ENCODE assay signal across 9 mouse cellular contexts in genomic region chr11:71758211-71759110, GRCm38 (mm10). TPM values are rescaled to one million over a fixed set of nuclear protein-coding genes. Genes with fewer than 3 reads are reported as not detected.
DNase-seq lines count a peak whose midpoint lies in the region; ATAC-seq lines count a peak whose summit lies in the region.
"Had no signal": no experiment of that assay in that cellular context is flagged by ENCODE, and none has a peak within 500 bp of the region (broad histone marks: within the 10 kb centered on the region; RNA-seq: fewer than 3 reads in every experiment).

No protein-coding gene starts in this region.

- peak overlapping the region; percentile 24 for H3K4me2 ChIP-seq in embryonic facial prominence, embryonic 13.5 days
- H3K4me2 ChIP-seq in midbrain, embryonic 12.5 days (replicated peaks) = peak overlapping the region; percentile 39
- H3K4me2 ChIP-seq: liver, embryonic 15.5 days had no signal

- 0 out of 2 replicates have a peak overlapping the region, but pooled peaks have one; percentile 21 for H3K9ac ChIP-seq in embryonic facial prominence, embryonic 13.5 days
- H3K9ac ChIP-seq in midbrain, embryonic 12.5 days (replicated peaks) = no peak overlapping the region; the same call in 1 of the 2 replicates
- H3K9ac ChIP-seq: liver, embryonic 15.5 days had no signal

- no peaks in the 10 kb centered on the region for H3K36me3 ChIP-seq in embryonic facial prominence, embryonic 13.5 days
- H3K36me3 ChIP-seq in midbrain, embryonic 12.5 days = peaks cover 27% of the 10 kb centered on the region
- H3K36me3 ChIP-seq: liver, embryonic 15.5 days had no signal

- peaks cover 6% of the 10 kb centered on the region for H3K27me3 ChIP-seq in embryonic facial prominence, embryonic 13.5 days
- no peaks in the 10 kb centered on the region for H3K27me3 ChIP-seq in midbrain, embryonic 12.5 days
- H3K27me3 ChIP-seq: liver, embryonic 15.5 days had no signal

- 15% methylated on average over 21 of the region's 21 CpGs for WGBS in embryonic facial prominence, embryonic 13.5 days
- WGBS in midbrain, embryonic 12.5 days = 11% methylated on average over 21 of the region's 21 CpGs

- H3K27ac ChIP-seq in embryonic facial prominence, embryonic 13.5 days = peak overlapping the region; percentile 82
- H3K27ac ChIP-seq in midbrain, embryonic 12.5 days (replicated peaks) = peak overlapping the region; percentile 97
- H3K27ac ChIP-seq: liver, embryonic 15.5 days had no signal

- peak; percentile 86 for ATAC-seq in embryonic facial prominence, embryonic 13.5 days (ENCODE audit: insufficient number of reproducible peaks, insufficient read depth, low FRiP score, low TSS enrichment, low read depth)
- peak; percentile 94 for ATAC-seq in midbrain, embryonic 12.5 days (ENCODE audit: low FRiP score, low read depth)

- peaks cover 18% of the 10 kb centered on the region for H3K4me1 ChIP-seq in embryonic facial prominence, embryonic 13.5 days
- peaks cover 88% of the 10 kb centered on the region for H3K4me1 ChIP-seq in midbrain, embryonic 12.5 days
- H3K4me1 ChIP-seq: liver, embryonic 15.5 days had no signal

- H3K4me3 ChIP-seq in embryonic facial prominence, embryonic 13.5 days = no peak overlapping the region
- H3K4me3 ChIP-seq in midbrain, embryonic 12.5 days = no peak overlapping the region
- H3K4me3 ChIP-seq: liver, embryonic 15.5 days had no signal

- DNase-seq in brain, adult 2 months (ENCODE audit: low read depth, low spot score) = peak; percentile 96
- peak; percentile 82 for DNase-seq in layer of hippocampus, adult 11-12 months (ENCODE audit: low spot score)
- no peak for DNase-seq in urinary bladder, postnatal 36 days (ENCODE audit: low spot score in 2 of 2)
- DNase-seq in thymus, adult 18-20 months = no peak
- DNase-seq in urinary bladder, postnatal 10 days (ENCODE audit: low spot score) = no peak
- no peak for DNase-seq in urinary bladder, adult 2 months (ENCODE audit: low spot score)

- no peaks in the 10 kb centered on the region for H3K9me3 ChIP-seq in embryonic facial prominence, embryonic 13.5 days
- no peaks in the 10 kb centered on the region for H3K9me3 ChIP-seq in midbrain, embryonic 12.5 days
- H3K9me3 ChIP-seq: liver, embryonic 15.5 days had no signal

RNA-seq across cellular contexts. Expression of gene Wscd1, which starts 8.7 kb away (rescaled TPM):
- 6.1 and 8.0 TPM in 2 replicates for polyA plus RNA-seq in embryonic facial prominence, embryonic 13.5 days (2015; fragmentation: Nextera tagmentation; extraction: Ambion mirVana)
- polyA plus RNA-seq in midbrain, embryonic 12.5 days (2016; fragmentation: Nextera tagmentation; extraction: Ambion mirVana) = 94.6 and 109 TPM in 2 replicates
- 2.5 and 2.8 TPM in 2 replicates for polyA plus RNA-seq in urinary bladder, adult 2 months (2012; rRNA removed)

Comparison
In these comparisons a context has a peak if more than half of its experiments do, and no peak if none do; other contexts are left out.
1. DNase-seq: peak in brain, adult 2 months (single experiment) and layer of hippocampus, adult 11-12 months (single experiment); none in urinary bladder, postnatal 36 days (0 of 2), thymus, adult 18-20 months (0 of 2), urinary bladder, postnatal 10 days (single experiment) and urinary bladder, adult 2 months (single experiment).
2. RNA of gene Wscd1, which starts 8.7 kb away (polyA plus RNA-seq): 94.6 to 109 TPM in midbrain, embryonic 12.5 days; 6.1 to 8.0 TPM in embryonic facial prominence, embryonic 13.5 days and 2.5 to 2.8 TPM in urinary bladder, adult 2 months; every median in the first group is over 10 times any median in the second.